Mouse (Mus musculus) E14TG2a.4 (cell line): ENCODE measurements around the gene Ak2.

Source experiments
- CTCF ChIP-seq: conservative IDR thresholded peaks from 2 replicates; pipeline ENCODE4 v1.5.1; 2014; ENCODE audit warnings: low read length
- POU5F1 ChIP-seq: IDR thresholded peaks from 2 replicates; pipeline ENCODE4 v1.6.1; 2014; ENCODE audit warnings: low read length, borderline replicate concordance

DNA sequence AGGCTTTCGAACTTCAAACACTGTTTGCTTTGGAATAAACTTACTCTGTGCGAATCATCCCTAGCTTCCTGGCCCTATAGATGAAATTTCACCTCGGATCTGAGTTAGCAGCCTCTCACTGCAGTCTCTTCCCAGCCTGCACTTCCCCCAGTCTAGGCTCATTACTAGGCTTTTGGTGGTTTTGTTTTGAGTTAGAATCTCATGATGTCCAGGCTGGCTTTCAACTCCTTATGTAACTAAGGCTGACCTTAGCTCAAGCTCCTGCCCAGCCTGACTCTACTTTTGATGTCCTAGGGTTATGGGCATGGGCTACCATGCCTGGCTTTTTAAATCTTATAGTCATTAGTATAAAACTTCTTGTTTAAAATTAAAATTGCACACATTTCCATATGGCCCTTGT is 7.2 kb upstream of the Ak2 start:
- TF ChIP-seq CTCF (no peak), POU5F1 (no peak)
